Mouse (Mus musculus) heart, adult 2 months (tissue): ENCODE measurements around the gene Pde11a.

Experiments used
- CTCF ChIP-seq: fragments of 200-600 bp; IDR thresholded peaks from 2 replicates; pipeline ENCODE4 v1.8.1; 2022; ENCODE audit warnings: antibody characterized with exemption, mild to moderate bottlenecking, moderate library complexity
- EP300 ChIP-seq: fragments of 200-500 bp; IDR thresholded peaks from 2 replicates; pipeline ENCODE4 v1.6.1; 2011; ENCODE audit warnings: low read depth, low read length, control low read depth; ENCODE audit not compliant: insufficient read depth
- POLR2A ChIP-seq: fragments of 200-500 bp; IDR thresholded peaks from 2 replicates; pipeline ENCODE4 v1.6.1; 2011; ENCODE audit warnings: mild to moderate bottlenecking, low read depth, low read length, control low read depth; ENCODE audit not compliant: insufficient read depth

GRCm38 (mm10) chr2:76132983-76133382 is 205.6 kb downstream of the Pde11a start:
- TF ChIP-seq EP300 = no peak
- no peak for TF ChIP-seq CTCF
- no peak for TF ChIP-seq POLR2A
